Mouse (Mus musculus): Measurements from ENCODE around the gene Plekhg3. TPM values are rescaled to one million over a fixed set of nuclear protein-coding genes. Genes with fewer than 3 reads are reported as not detected.

Plekhg3 gene
- total RNA-seq, 2 experiments from 2014 or later, result 8.6 to 11.9 TPM

- no peak for DNase-seq (ENCODE audit: low spot score in 2 of 2)
Observed at GRCm38 (mm10) chr12:76614868-76615579, 84.3 kb downstream of the Plekhg3 start.

GRCm38 (mm10) chr12:76615580-76615937 lies 84.9 kb downstream of the Plekhg3 start:
- no peak for DNase-seq (ENCODE audit: low spot score in 2 of 2)

GRCm38 (mm10) chr12:76618175-76618574 lies 87.5 kb downstream of the Plekhg3 start:
- no peak for DNase-seq (ENCODE audit: low spot score in 2 of 2)

GRCm38 (mm10) chr12:76619847-76620246 lies 89.2 kb downstream of the Plekhg3 start:
- no peak for DNase-seq (ENCODE audit: low spot score in 2 of 2)

GRCm38 (mm10) chr12:76623374-76623773 lies 92.7 kb downstream of the Plekhg3 start:
- DNase-seq (ENCODE audit: low spot score in 2 of 2), result no peak

Small RNA genes lying within 50 kb of the gene (microRNA-seq; reads per million reads assigned to microRNA genes)
- 0 to 0.47 reads per million in 2 experiments for gene Mir5135 (ENCODE audit: borderline number of aligned reads in 2 of 2)

Other genes starting within 250 kb of the Plekhg3 start
- under 1 TPM; 0.33 to 0.54 TPM for gene Akap5, start 206.0 kb upstream of the Plekhg3 start, total RNA-seq (2021)
- 1 to 10 TPM; 5.9 to 6.1 TPM for gene Zbtb25, start 161.3 kb upstream of the Plekhg3 start, total RNA-seq (2021)
- gene Zbtb1, start 160.6 kb upstream of the Plekhg3 start, total RNA-seq (2021), result 1 to 10 TPM; 4.1 to 4.7 TPM
- gene Hspa2, start 126.7 kb upstream of the Plekhg3 start, total RNA-seq (2021), result 10 to 100 TPM; 18.9 to 20.6 TPM
- under 1 TPM; 0.27 to 0.32 TPM for gene Ppp1r36, start 113.4 kb upstream of the Plekhg3 start, total RNA-seq (2021)
- gene Sptb, start 179.7 kb downstream of the Plekhg3 start, total RNA-seq (2021), result 10 to 100 TPM in 1 of 2 experiments, 1 to 10 TPM in 1; 9.8 to 51.4 TPM
- gene Churc1, start 234.6 kb downstream of the Plekhg3 start, total RNA-seq (2021), result 10 to 100 TPM; 74.5 to 78.6 TPM
- gene Fntb, start 234.7 kb downstream of the Plekhg3 start, total RNA-seq (2021), result 10 to 100 TPM; 12.8 to 14.9 TPM